Mouse (Mus musculus) liver, postnatal 0 days (tissue): ENCODE measurements at regions not wholly inside any gene's neighbourhood (a gene's known extent, or its start where the extent isn't known, plus 50 kb on each side); places are given as distances from the start of the nearest gene placed in this dataset.

ENCODE experiments used
- CTCF ChIP-seq: sonication (generic); IDR thresholded peaks from 2 replicates; pipeline ENCODE4 v1.5.1; 2016; ENCODE audit warnings: antibody characterized with exemption, low read depth
- EP300 ChIP-seq: IDR thresholded peaks from 2 replicates; pipeline ENCODE4 v1.6.1; 2016; ENCODE audit warnings: antibody characterized with exemption, low read depth, mild to moderate bottlenecking

DNA sequence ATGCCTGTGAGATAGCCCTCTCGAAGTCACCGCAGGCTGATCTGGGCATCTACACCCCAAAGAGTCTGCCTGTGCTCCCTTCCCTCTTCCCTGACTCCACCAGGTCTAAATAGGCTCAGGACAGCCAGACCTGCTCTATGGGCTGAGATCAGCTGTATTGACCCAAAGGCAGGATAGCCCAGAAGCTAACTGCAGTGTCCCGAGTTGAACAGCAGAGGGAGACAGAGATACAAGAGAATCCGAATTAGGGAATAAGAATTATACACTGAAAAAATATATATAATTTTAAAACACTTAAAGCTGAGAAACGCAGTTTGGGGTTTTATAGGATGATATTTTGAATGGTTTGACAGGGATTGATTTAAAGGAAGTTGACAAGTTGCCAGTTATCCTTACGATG lies 56.2 kb upstream of the Ins2 start:
- TF ChIP-seq EP300 = no peak
- TF ChIP-seq CTCF = peak; percentile 76
